Mouse (Mus musculus): ENCODE measurements at regions not wholly inside any gene's neighbourhood (a gene's known extent, or its start where the extent isn't known, plus 50 kb on each side); places are given as distances from the start of the nearest gene placed in this dataset.

DNA sequence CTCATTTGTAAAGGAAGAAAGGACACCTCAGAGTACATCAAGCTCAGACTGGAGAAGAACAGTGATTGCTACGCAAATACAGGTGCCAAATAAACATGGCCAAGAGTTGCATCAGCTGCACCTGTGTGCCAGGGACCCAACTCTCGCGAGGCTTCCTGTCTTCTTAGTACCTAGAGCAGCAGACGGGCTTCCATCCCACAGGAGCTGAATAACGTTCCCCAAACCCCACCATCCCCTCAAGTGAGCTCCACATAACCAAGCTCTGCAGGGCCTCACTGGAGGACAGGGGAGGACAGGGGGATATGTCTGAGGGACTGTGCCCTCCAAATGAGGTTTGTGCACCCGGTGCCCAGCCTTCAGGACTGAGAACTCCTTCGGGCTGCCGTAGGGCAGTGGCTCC lies 305.5 kb downstream of the Cbln4 start:
- TF ChIP-seq CTCF (conservative IDR thresholded peaks at IDR 0.05 in 1 of 2, IDR thresholded peaks at IDR 0.05 in 1 of 2; ENCODE audit: low read depth in 2 of 2, low read length in 2 of 2) = no peak
- no peak for TF ChIP-seq MAFK (IDR thresholded peaks at IDR 0.05; ENCODE audit: insufficient replicate concordance, low read length)
- TF ChIP-seq UBTF (IDR thresholded peaks at IDR 0.05; ENCODE audit: low read depth, low read length) = no peak
- TF ChIP-seq ELF1 (IDR thresholded peaks at IDR 0.05; ENCODE audit: low read depth, low read length) = no peak
- no peak for TF ChIP-seq NELFE (IDR thresholded peaks at IDR 0.05; ENCODE audit: low read depth, low read length)
- no peak for TF ChIP-seq E2F4 (IDR thresholded peaks at IDR 0.05; ENCODE audit: insufficient replicate concordance, low read depth, low read length)
- no peak for TF ChIP-seq EP300 (IDR thresholded peaks at IDR 0.05; ENCODE audit: low read length)
- no peak for TF ChIP-seq SIN3A (IDR thresholded peaks at IDR 0.05; ENCODE audit: low read length)
- no peak for TF ChIP-seq TBP (conservative IDR thresholded peaks at IDR 0.05; ENCODE audit: low read depth, low read length)
- no peak for TF ChIP-seq MXI1 (IDR thresholded peaks at IDR 0.05; ENCODE audit: low read depth, low read length)
- TF ChIP-seq CHD1 (IDR thresholded peaks at IDR 0.05; ENCODE audit: low read depth, low read length) = no peak

All from CH12.LX (cell line).